Mouse (Mus musculus): ENCODE data around the gene Mpst. TPM values are rescaled to one million over a fixed set of nuclear protein-coding genes. Genes with fewer than 3 reads are reported as not detected.

Gene Mpst
- polyA plus RNA-seq, 1 experiment = 13.3 TPM

- no peaks in the 10 kb centered on the region for H3K4me1 ChIP-seq (ENCODE audit: control insufficient read depth, insufficient read depth, low read length)
- no peak for TF ChIP-seq CTCF (IDR thresholded peaks at IDR 0.05; ENCODE audit: borderline replicate concordance, insufficient read depth, low read length)
- TF ChIP-seq POLR2A (IDR thresholded peaks at IDR 0.05; ENCODE audit: low read depth, low read length) = no peak
- H3K27ac ChIP-seq (ENCODE audit: insufficient read depth, low read length) = no peak overlapping the region
- H3K4me3 ChIP-seq (ENCODE audit: insufficient read depth, low read length) = no peak overlapping the region
These were observed 10.7 kb downstream of the Mpst start for GRCm38 (mm10) chr15:78416937-78417336.

GRCm38 (mm10) chr15:78420395-78420794, 14.2 kb downstream of the Mpst start:
- TF ChIP-seq POLR2A (IDR thresholded peaks at IDR 0.05; ENCODE audit: low read depth, low read length) (no peak), CTCF (IDR thresholded peaks at IDR 0.05; ENCODE audit: borderline replicate concordance, insufficient read depth, low read length) (no peak)
- Histone ChIP-seq H3K4me3 (ENCODE audit: insufficient read depth, low read length) (no peak overlapping the region), H3K27ac (ENCODE audit: insufficient read depth, low read length) (no peak overlapping the region), H3K4me1 (ENCODE audit: control insufficient read depth, insufficient read depth, low read length) (no peaks in the 10 kb centered on the region)

- no peak overlapping the region for H3K4me3 ChIP-seq (ENCODE audit: insufficient read depth, low read length)
- TF ChIP-seq CTCF (IDR thresholded peaks at IDR 0.05; ENCODE audit: borderline replicate concordance, insufficient read depth, low read length) (peak; percentile 75; the same call in 1 of the 2 replicates), POLR2A (IDR thresholded peaks at IDR 0.05; ENCODE audit: low read depth, low read length) (no peak)
- H3K27ac ChIP-seq (ENCODE audit: insufficient read depth, low read length) = no peak overlapping the region
- no peaks in the 10 kb centered on the region for H3K4me1 ChIP-seq (ENCODE audit: control insufficient read depth, insufficient read depth, low read length)
These were observed 16.1 kb downstream of the Mpst start for GRCm38 (mm10) chr15:78422046-78422956.

GRCm38 (mm10) chr15:78424507-78424906, 18.3 kb downstream of the Mpst start:
- H3K27ac ChIP-seq (ENCODE audit: insufficient read depth, low read length) = no peak overlapping the region
- no peak for TF ChIP-seq CTCF (IDR thresholded peaks at IDR 0.05; ENCODE audit: borderline replicate concordance, insufficient read depth, low read length)
- no peak for TF ChIP-seq POLR2A (IDR thresholded peaks at IDR 0.05; ENCODE audit: low read depth, low read length)
- H3K4me1 ChIP-seq (ENCODE audit: control insufficient read depth, insufficient read depth, low read length) = no peaks in the 10 kb centered on the region
- H3K4me3 ChIP-seq (ENCODE audit: insufficient read depth, low read length) = no peak overlapping the region

- no peak overlapping the region for H3K4me3 ChIP-seq (ENCODE audit: insufficient read depth, low read length)
- TF ChIP-seq POLR2A (IDR thresholded peaks at IDR 0.05; ENCODE audit: low read depth, low read length) (no peak), CTCF (IDR thresholded peaks at IDR 0.05; ENCODE audit: borderline replicate concordance, insufficient read depth, low read length) (no peak)
These were observed 19.0 kb downstream of the Mpst start for GRCm38 (mm10) chr15:78425230-78425629.

GRCm38 (mm10) chr15:78428391-78429138, 22.3 kb downstream of the Mpst start, which contains the start of gene Kctd17:
Kctd17 (plus strand) TSS chr15:78428564.
- peak within 1 kb of the TSS; percentile 32; the same call in 1 of the 2 replicates for H3K27ac ChIP-seq (ENCODE audit: insufficient read depth, low read length)
- TF ChIP-seq CTCF (IDR thresholded peaks at IDR 0.05; ENCODE audit: borderline replicate concordance, insufficient read depth, low read length) = no peak
- TF ChIP-seq POLR2A (IDR thresholded peaks at IDR 0.05; ENCODE audit: low read depth, low read length) = peak; percentile 65; the same call in 1 of the 2 replicates
- peak within 1 kb of the TSS; percentile 63 for H3K4me3 ChIP-seq (ENCODE audit: insufficient read depth, low read length)
- H3K4me1 ChIP-seq (ENCODE audit: control insufficient read depth, insufficient read depth, low read length) = peaks cover 3% of the 10 kb centered on the region; the same call in 1 of the 2 replicates

More at GRCm38 (mm10) chr15:78425230-78425629, 19.0 kb downstream of the Mpst start:
- no peak overlapping the region for H3K27ac ChIP-seq (ENCODE audit: insufficient read depth, low read length)
- peaks cover 2% of the 10 kb centered on the region; the same call in 1 of the 2 replicates for H3K4me1 ChIP-seq (ENCODE audit: control insufficient read depth, insufficient read depth, low read length)

- H3K4me3 ChIP-seq (ENCODE audit: insufficient read depth, low read length) = peak overlapping the region; percentile 63
- TF ChIP-seq CTCF (IDR thresholded peaks at IDR 0.05; ENCODE audit: borderline replicate concordance, insufficient read depth, low read length) = no peak
- TF ChIP-seq POLR2A (IDR thresholded peaks at IDR 0.05; ENCODE audit: low read depth, low read length) = peak; percentile 55
- peak overlapping the region; percentile 32; the same call in 1 of the 2 replicates for H3K27ac ChIP-seq (ENCODE audit: insufficient read depth, low read length)
- peaks cover 3% of the 10 kb centered on the region; the same call in 1 of the 2 replicates for H3K4me1 ChIP-seq (ENCODE audit: control insufficient read depth, insufficient read depth, low read length)
These were observed 22.9 kb downstream of the Mpst start for GRCm38 (mm10) chr15:78429139-78429459.

GRCm38 (mm10) chr15:78429871-78430622, 23.8 kb downstream of the Mpst start:
- H3K27ac ChIP-seq (ENCODE audit: insufficient read depth, low read length) = no peak overlapping the region
- peaks cover 3% of the 10 kb centered on the region; the same call in 1 of the 2 replicates for H3K4me1 ChIP-seq (ENCODE audit: control insufficient read depth, insufficient read depth, low read length)
- no peak for TF ChIP-seq CTCF (IDR thresholded peaks at IDR 0.05; ENCODE audit: borderline replicate concordance, insufficient read depth, low read length)
- TF ChIP-seq POLR2A (IDR thresholded peaks at IDR 0.05; ENCODE audit: low read depth, low read length) = no peak
- peak overlapping the region; percentile 63 for H3K4me3 ChIP-seq (ENCODE audit: insufficient read depth, low read length)

- TF ChIP-seq CTCF (IDR thresholded peaks at IDR 0.05; ENCODE audit: borderline replicate concordance, insufficient read depth, low read length) = no peak
- no peak for TF ChIP-seq POLR2A (IDR thresholded peaks at IDR 0.05; ENCODE audit: low read depth, low read length)
- no peak overlapping the region for H3K4me3 ChIP-seq (ENCODE audit: insufficient read depth, low read length)
- no peak overlapping the region for H3K27ac ChIP-seq (ENCODE audit: insufficient read depth, low read length)
- peaks cover 3% of the 10 kb centered on the region; the same call in 1 of the 2 replicates for H3K4me1 ChIP-seq (ENCODE audit: control insufficient read depth, insufficient read depth, low read length)
These were observed 24.7 kb downstream of the Mpst start for GRCm38 (mm10) chr15:78430874-78431273.
